Mouse (Mus musculus) small intestine, adult 2 months (tissue): ENCODE measurements around the gene Sfmbt1. TPM values are rescaled to one million over a fixed set of nuclear protein-coding genes. Genes with fewer than 3 reads are reported as not detected.
A peak's percentile ranks its signal among the peaks of the same experiment; 100 is the strongest.

Source experiments
- H3K27ac ChIP-seq: fragments of 200-500 bp; 2 replicates; pipeline ENCODE4 v1.5.1; 2012; ENCODE audit warnings: low read depth, low read length, control low read depth, inconsistent platforms; ENCODE audit not compliant: insufficient read depth
- H3K27me3 ChIP-seq: fragments of 200-500 bp; 2 replicates; pipeline ENCODE4 v1.6.1; 2012; ENCODE audit warnings: mild to moderate bottlenecking, moderate library complexity, low read length, inconsistent platforms; ENCODE audit not compliant: control insufficient read depth, insufficient read depth
- H3K36me3 ChIP-seq: fragments of 200-500 bp; 2 replicates; pipeline ENCODE4 v1.6.1; 2012; ENCODE audit warnings: mild to moderate bottlenecking, low read length, control low read depth, inconsistent platforms; ENCODE audit not compliant: control insufficient read depth, insufficient read depth
- H3K4me1 ChIP-seq: fragments of 200-500 bp; 2 replicates; pipeline ENCODE4 v1.6.1; 2012; ENCODE audit warnings: low read length, inconsistent platforms, mixed read lengths; ENCODE audit not compliant: control insufficient read depth, insufficient read depth, insufficient read length
- H3K4me3 ChIP-seq: fragments of 200-500 bp; 2 replicates; pipeline ENCODE4 v1.5.1; 2012; ENCODE audit warnings: low read depth, mild to moderate bottlenecking, control low read depth, inconsistent platforms, low read length, moderate library complexity
- CTCF ChIP-seq: fragments of 200-500 bp; IDR thresholded peaks from 2 replicates; pipeline ENCODE4 v1.5.1; 2012; ENCODE audit warnings: low read depth, mild to moderate bottlenecking, control low read depth, inconsistent platforms, low read length, moderate library complexity, mixed read lengths; ENCODE audit not compliant: insufficient replicate concordance, insufficient read length; ENCODE audit errors: extremely low read depth
- POLR2A ChIP-seq: fragments of 200-500 bp; IDR thresholded peaks from 2 replicates; pipeline ENCODE4 v1.6.1; 2012; ENCODE audit warnings: low read depth, mild to moderate bottlenecking, control low read depth, inconsistent platforms, low read length, moderate library complexity
- WGBS: fragments of 180-500 bp; shearing (Covaris S2); methylation state at CpG from one replicate; pipeline ENCODE4 v1.1.7; 2018; 5-methylcytosine and 5-hydroxymethylcytosine counted together
- polyA plus RNA-seq: library from polyadenylated mRNA; depleted of rRNA; stranded (reverse); fragments of >200 nt; gene quantifications from 2 replicates; pipeline ENCODE4 v1.2.3, GENCODE M21; 2012

The Sfmbt1 gene
- polyA plus RNA-seq, 1 experiment = 0.62 TPM

DNA sequence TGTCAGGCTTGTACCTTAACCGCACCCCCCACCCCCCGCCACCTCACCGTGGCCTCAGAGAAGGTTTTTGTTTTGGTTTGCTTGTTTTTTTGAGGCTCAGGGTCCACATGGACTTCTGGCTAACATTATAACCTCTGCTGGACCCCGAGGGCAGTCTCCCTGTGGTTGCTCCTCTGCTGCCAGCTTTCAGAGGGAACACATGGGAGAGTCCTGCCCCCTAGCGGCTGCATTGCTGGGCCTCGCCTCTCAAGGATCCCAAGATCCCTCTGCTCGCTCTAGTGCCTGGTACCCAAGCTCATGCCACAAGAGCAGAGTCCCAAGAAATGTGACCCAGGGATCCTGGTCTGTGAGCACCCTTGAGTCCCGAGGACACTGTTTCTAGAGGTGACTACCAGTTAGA is 15.0 kb upstream of the Sfmbt1 start:
- WGBS = 38% methylated on average over 8 of the region's 8 CpGs
- Histone ChIP-seq H3K27ac (no peak overlapping the region), H3K4me3 (no peak overlapping the region), H3K4me1 (no peaks in the 10 kb centered on the region; the same call in 1 of the 2 replicates), H3K36me3 (no peaks in the 10 kb centered on the region), H3K27me3 (no peaks in the 10 kb centered on the region)
- TF ChIP-seq CTCF (peak; percentile 80), POLR2A (no peak)

DNA sequence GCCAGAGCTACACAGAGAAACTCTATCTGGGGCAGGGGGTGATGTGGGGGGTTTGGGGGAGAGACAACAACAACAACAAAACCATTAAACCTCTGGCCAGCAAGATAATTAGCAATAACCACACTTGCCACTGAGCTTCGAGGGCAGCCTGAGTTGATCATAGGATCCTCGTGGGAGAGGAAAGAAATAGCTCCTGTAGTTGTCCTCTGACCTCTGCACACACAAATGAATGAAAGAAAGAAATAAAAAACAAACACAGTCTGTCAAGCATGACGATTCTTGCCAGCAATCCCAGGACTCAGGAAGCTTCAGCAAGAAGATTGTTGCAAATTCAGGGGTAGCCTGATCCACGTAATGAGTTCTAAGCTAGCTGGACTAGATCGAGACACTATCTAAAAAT is 12.1 kb upstream of the Sfmbt1 start:
- TF ChIP-seq POLR2A (no peak), CTCF (no peak)
- no peak overlapping the region for H3K4me3 ChIP-seq
- no peaks in the 10 kb centered on the region for H3K27me3 ChIP-seq
- 45% methylated on average over 5 of the region's 5 CpGs for WGBS
- no peaks in the 10 kb centered on the region; the same call in 1 of the 2 replicates for H3K4me1 ChIP-seq
- no peaks in the 10 kb centered on the region for H3K36me3 ChIP-seq
- H3K27ac ChIP-seq = no peak overlapping the region

DNA sequence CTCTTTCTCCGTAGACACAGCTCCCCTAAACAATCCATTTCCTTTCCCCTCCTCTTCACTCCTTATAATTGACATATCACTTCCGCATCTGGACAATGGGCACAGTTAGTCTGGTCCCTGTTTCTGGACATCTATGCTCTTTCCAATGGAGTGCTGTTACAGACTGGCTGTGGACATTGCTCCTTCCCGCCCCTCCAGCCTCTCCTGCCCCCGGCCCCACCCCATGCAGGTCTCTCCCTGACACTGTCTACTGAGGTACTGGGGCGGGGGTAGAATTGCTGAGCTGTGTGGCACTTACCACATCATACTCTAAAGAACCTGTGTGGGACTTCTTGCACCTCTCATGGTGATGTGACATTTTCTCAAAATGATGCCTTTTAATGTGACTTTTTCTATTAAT is 11.6 kb upstream of the Sfmbt1 start:
- Histone ChIP-seq H3K27ac (no peak overlapping the region), H3K36me3 (no peaks in the 10 kb centered on the region), H3K27me3 (no peaks in the 10 kb centered on the region), H3K4me3 (no peak overlapping the region), H3K4me1 (no peaks in the 10 kb centered on the region; the same call in 1 of the 2 replicates)
- TF ChIP-seq CTCF (no peak), POLR2A (no peak)
- 50% methylated on average over 5 of the region's 5 CpGs for WGBS

DNA sequence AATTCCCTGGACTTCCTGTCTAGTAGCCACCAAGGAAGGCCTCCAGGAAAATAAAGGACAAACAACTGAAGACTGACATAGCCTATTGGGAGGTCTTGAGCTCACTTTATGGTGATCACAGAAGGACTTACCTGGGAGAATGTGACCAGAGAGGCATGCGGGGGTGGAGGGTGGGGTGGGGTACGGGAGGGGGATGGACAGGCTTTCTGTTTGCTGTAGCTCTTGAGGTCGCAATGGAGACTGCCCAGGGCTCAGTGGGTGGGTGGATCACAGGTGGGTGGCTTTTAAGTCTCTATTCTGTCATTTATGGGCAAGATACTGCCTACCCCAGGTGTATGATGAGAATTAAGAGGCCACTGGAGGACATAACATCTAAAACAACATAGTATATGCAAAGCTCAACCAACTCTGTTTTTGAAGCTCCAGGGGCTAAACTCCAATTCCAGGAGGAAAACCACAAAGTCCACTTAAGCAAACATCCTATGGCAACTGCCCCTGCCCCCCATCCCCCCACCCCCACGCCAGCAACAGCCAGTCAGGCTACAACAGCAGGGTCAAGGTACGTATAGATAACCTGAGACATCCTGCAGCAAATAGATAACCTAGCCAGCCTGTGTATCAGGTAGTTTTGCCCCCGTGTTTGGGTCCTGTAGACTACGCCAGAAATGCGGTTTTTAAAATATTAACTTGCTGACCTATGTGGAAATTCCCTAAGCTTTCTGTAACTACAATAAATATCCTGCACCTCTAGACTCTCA is 10.4 kb upstream of the Sfmbt1 start:
- TF ChIP-seq POLR2A (no peak), CTCF (no peak)
- Histone ChIP-seq H3K27ac (no peak overlapping the region), H3K36me3 (no peaks in the 10 kb centered on the region), H3K4me1 (no peaks in the 10 kb centered on the region; the same call in 1 of the 2 replicates), H3K27me3 (no peaks in the 10 kb centered on the region), H3K4me3 (no peak overlapping the region)
- 48% methylated on average over 8 of the region's 8 CpGs for WGBS

DNA sequence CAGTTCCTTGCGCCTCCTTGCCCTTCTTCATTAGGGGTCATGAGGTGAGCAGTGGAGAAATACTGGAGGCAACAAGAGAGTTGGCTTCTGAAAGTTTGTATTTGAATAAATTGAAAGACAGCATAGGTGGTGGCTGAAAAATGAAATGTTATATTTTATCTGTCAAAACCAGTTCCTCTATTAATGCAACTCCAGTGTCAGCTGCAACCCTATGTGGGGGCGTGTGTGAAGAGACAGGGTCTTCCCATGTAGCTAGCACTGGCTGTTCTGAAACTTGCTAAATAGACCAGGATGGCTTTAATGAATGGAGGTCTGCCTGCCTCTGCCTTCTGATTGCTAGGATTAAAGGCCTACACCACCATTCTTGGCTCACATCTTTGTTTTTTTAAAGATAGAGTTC is 2.8 kb upstream of the Sfmbt1 start:
- TF ChIP-seq POLR2A (no peak), CTCF (no peak)
- 95% methylated on average over 2 of the region's 2 CpGs for WGBS
- Histone ChIP-seq H3K36me3 (no peaks in the 10 kb centered on the region), H3K4me3 (no peak overlapping the region), H3K4me1 (no peaks in the 10 kb centered on the region; the same call in 1 of the 2 replicates), H3K27me3 (peaks cover 5% of the 10 kb centered on the region; the same call in 1 of the 2 replicates), H3K27ac (no peak overlapping the region)

DNA sequence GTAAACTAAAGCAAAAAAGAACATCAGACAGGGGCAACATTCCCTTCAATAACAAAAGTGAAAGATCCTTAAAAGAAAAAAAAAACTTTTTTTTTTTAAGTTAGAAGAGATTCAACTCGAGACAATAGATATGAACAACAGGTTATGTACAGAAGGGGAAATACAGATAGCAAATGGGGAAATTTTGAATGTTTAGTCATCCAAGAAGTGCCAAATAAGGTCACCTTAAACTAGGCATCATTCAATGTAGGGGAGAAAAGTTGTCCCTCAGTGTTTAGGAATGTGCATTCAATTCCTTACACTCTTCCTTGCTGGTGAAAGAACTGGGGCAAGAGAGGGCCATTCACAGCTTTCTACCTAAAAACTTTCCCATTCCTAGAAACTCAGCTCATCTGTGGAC is 880 bp upstream of the Sfmbt1 start:
- no peaks in the 10 kb centered on the region; the same call in 1 of the 2 replicates for H3K4me1 ChIP-seq
- no peaks in the 10 kb centered on the region for H3K36me3 ChIP-seq
- TF ChIP-seq POLR2A (no peak), CTCF (no peak)
- no peak overlapping the region for H3K4me3 ChIP-seq
- 62% methylated on average over 1 of the region's 1 CpGs for WGBS
- peaks cover 5% of the 10 kb centered on the region; the same call in 1 of the 2 replicates for H3K27me3 ChIP-seq
- no peak overlapping the region for H3K27ac ChIP-seq

DNA sequence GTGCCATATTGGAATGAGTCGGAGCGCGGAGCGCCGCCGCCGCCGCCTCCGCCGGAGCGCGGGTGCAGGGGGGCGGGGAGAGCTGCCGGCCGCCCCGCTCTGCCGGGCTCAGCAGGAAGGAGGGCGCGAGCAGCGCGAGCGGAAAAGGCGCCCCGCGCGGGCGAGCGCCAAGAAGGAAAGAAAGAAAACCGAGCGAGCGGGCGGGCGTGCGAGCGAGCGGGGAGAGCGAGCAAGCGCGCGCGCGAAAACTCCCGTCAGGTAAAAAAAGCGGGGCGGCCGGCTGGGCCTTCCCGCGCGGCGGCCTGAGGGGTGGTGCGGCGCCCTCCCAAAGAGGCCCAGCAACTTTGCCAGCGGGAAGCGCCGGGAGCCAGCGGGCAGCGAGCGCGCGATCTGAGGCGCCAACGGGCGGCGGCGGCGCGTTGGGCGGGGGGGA is 985 bp downstream of the Sfmbt1 start:
- Histone ChIP-seq H3K36me3 (no peaks in the 10 kb centered on the region), H3K27ac (no peak overlapping the region), H3K27me3 (peaks cover 5% of the 10 kb centered on the region; the same call in 1 of the 2 replicates), H3K4me3 (peak overlapping the region; percentile 89), H3K4me1 (no peaks in the 10 kb centered on the region; the same call in 1 of the 2 replicates)
- TF ChIP-seq CTCF (no peak), POLR2A (no peak)
- under 1% methylated on average over 68 of the region's 68 CpGs for WGBS
